27 mouse cellular contexts compared by ENCODE assay signal in genomic region chr11:85981561-85981960, GRCm38 (mm10).
DNase-seq lines count a peak whose midpoint lies in the region.
"Had no signal": no experiment of that assay in that cellular context is flagged by ENCODE, and none has a peak within 500 bp of the region (broad histone marks: within the 10 kb centered on the region; RNA-seq: fewer than 3 reads in every experiment).

No protein-coding gene starts in this region.

- WGBS in limb, embryonic 10.5 days = 92% methylated on average over 4 of the region's 4 CpGs

- peak; percentile 11 to 27 for DNase-seq in frontal cortex, adult 2 months (ENCODE audit: extremely low spot score in 1 of 2, low spot score in 1 of 2)
- DNase-seq in frontal cortex, postnatal 25 days (ENCODE audit: low spot score in 2 of 2) = no peak
- peak; percentile 12 for DNase-seq in right cerebral cortex, adult 18-20 months
- DNase-seq in right cerebral cortex, postnatal 4 days = no peak
- DNase-seq in brain, adult 2 months (ENCODE audit: low read depth, low spot score) = peak; percentile 67
- DNase-seq in limb, embryonic 10.5 days (ENCODE audit: low spot score) = no peak
- DNase-seq in yolk sac, embryonic 10.5 days (ENCODE audit: low spot score) = no peak
- DNase-seq: adrenal gland, adult 2 months; adrenal gland, postnatal 14 days; cerebellum, adult 11-12 months; cerebellum, adult 8-10 months; cerebellum, postnatal 10 days; cerebellum, postnatal 36 days; embryo, embryonic 11 days; gastrocnemius, adult 2 months; gastrocnemius, postnatal 14 days; heart, adult 18-20 months; heart, postnatal 14 days; heart, postnatal 4 days had no signal

- H3K9me3 ChIP-seq in limb, embryonic 10.5 days (replicated peaks) = no peaks in the 10 kb centered on the region
- H3K9me3 ChIP-seq: embryonic facial prominence, embryonic 10.5 days; embryonic facial prominence, embryonic 13.5 days; forebrain, embryonic 12.5 days; forebrain, embryonic 15.5 days; heart, embryonic 13.5 days had no signal

- 0 out of 2 replicates have a peak overlapping the region, but pooled peaks have one; percentile 42 for H3K27ac ChIP-seq in limb, embryonic 10.5 days
- H3K27ac ChIP-seq: embryonic facial prominence, embryonic 10.5 days; forebrain, embryonic 12.5 days; forebrain, embryonic 15.5 days; gastrocnemius, adult 2 months; heart, embryonic 13.5 days; hindbrain, embryonic 14.5 days; hindbrain, postnatal 0 days had no signal

- no peaks in the 10 kb centered on the region for H3K27me3 ChIP-seq in limb, embryonic 10.5 days (ENCODE audit: low read depth, poor library complexity, severe bottlenecking)
- H3K27me3 ChIP-seq: embryonic facial prominence, embryonic 13.5 days; forebrain, embryonic 12.5 days; forebrain, embryonic 15.5 days; heart, embryonic 13.5 days had no signal

- H3K4me1 ChIP-seq in limb, embryonic 10.5 days = peaks cover 18% of the 10 kb centered on the region
- H3K4me1 ChIP-seq: forebrain, embryonic 12.5 days; forebrain, embryonic 15.5 days; heart, embryonic 13.5 days had no signal

- H3K4me3 ChIP-seq in limb, embryonic 10.5 days = no peak overlapping the region
- H3K4me3 ChIP-seq: embryonic facial prominence, embryonic 10.5 days; embryonic facial prominence, embryonic 13.5 days; erythroblast, embryonic 14.5 days; forebrain, embryonic 12.5 days; forebrain, embryonic 15.5 days; gastrocnemius, adult 2 months; heart, embryonic 13.5 days had no signal

- H3K36me3 ChIP-seq in limb, embryonic 10.5 days = no peaks in the 10 kb centered on the region
- H3K36me3 ChIP-seq: embryonic facial prominence, embryonic 10.5 days; embryonic facial prominence, embryonic 13.5 days; forebrain, embryonic 12.5 days; forebrain, embryonic 15.5 days; heart, embryonic 13.5 days had no signal

Comparison
In these comparisons a context has a peak if more than half of its experiments do, and no peak if none do; other contexts are left out.
1. DNase-seq: peak in frontal cortex, adult 2 months (2 of 2), right cerebral cortex, adult 18-20 months (single experiment) and brain, adult 2 months (single experiment); none in frontal cortex, postnatal 25 days (0 of 2), right cerebral cortex, postnatal 4 days (single experiment), limb, embryonic 10.5 days (single experiment) and yolk sac, embryonic 10.5 days (single experiment).